Mouse (Mus musculus): Measurements from ENCODE around the gene Gp1ba. TPM values are rescaled to one million over a fixed set of nuclear protein-coding genes. Genes with fewer than 3 reads are reported as not detected.
A peak's percentile ranks its signal among the peaks of the same experiment; 100 is the strongest.

Gene Gp1ba
- polyA plus RNA-seq, 1 experiment: not detected

DNA sequence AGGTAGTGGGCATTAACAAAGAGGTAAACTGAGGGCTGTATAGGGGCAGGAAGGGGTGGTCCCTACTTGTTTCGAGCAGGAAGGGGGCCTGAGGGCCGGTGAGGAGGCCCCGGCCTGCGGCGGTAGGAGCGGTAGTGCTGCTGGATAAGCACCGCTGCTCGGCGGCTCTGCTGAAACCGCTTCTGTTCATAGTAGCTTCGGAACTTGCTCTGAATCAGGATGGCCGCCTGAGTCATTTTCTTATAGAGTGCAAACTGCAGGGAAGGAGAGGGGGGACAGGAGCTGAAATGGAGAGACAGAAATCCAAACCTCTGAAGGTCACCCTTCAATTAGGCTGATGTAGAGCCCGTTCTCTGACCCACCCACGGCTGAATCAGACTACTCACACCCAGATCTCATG, 31.6 kb downstream of the Gp1ba start:
- Histone ChIP-seq H3K4me3 (ENCODE audit: insufficient read depth, low read depth, low read length) (peak overlapping the region; percentile 70), H3K27ac (ENCODE audit: insufficient read depth, low read depth, low read length) (peak overlapping the region; percentile 96), H3K4me1 (ENCODE audit: control insufficient read depth, insufficient read depth, low read length) (peaks cover 15% of the 10 kb centered on the region)
- TF ChIP-seq POLR2A (IDR thresholded peaks at IDR 0.05; ENCODE audit: insufficient read depth, low read depth, low read length) (no peak), CTCF (IDR thresholded peaks at IDR 0.05; ENCODE audit: insufficient read depth, low read depth, low read length) (no peak)
- whole genome bisulfite sequencing: 14% methylated on average over 14 of the region's 14 CpGs

DNA sequence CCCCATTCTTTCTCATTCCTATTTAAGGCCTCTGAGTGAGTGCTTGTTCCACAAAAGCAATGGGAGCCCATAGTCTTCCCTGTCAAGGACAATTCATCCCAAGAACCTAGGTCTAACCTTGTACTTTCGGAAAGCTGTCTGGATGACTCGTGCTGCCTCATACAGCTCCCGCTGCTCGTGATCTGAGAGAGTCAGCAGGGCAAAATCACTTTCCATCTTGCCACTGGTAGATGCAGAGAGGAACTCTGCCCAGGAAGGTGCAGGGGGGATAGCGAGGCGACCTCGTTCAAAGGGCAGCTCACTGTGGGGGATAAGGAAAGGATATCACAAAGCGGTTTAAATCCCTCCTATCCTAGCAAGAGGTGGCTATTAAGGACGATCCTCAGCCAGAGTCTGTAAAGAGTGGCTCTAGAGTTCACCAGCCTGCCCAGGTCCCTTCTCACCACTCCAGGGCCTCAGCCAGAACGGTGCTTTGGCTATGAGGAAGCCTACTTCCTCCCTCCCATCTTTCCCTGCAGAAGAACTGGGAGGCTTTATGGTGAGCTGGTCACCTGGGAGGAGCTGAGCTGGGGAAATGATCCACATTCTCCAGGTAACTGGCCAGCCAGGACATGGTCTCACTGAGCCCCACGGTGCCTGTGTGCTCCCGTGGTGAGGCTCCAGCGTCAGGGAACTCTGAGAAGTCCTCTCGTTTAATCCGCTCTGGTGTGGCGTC, 32.6 kb downstream of the Gp1ba start:
- no peak for TF ChIP-seq CTCF (IDR thresholded peaks at IDR 0.05; ENCODE audit: insufficient read depth, low read depth, low read length)
- TF ChIP-seq POLR2A (IDR thresholded peaks at IDR 0.05; ENCODE audit: insufficient read depth, low read depth, low read length): no peak
- H3K27ac ChIP-seq (ENCODE audit: insufficient read depth, low read depth, low read length): peak overlapping the region; percentile 43; the same call in 1 of the 2 replicates
- 73% methylated on average over 16 of the region's 16 CpGs for WGBS
- peaks cover 15% of the 10 kb centered on the region for H3K4me1 ChIP-seq (ENCODE audit: control insufficient read depth, insufficient read depth, low read length)
- H3K4me3 ChIP-seq (ENCODE audit: insufficient read depth, low read depth, low read length): no peak overlapping the region

DNA sequence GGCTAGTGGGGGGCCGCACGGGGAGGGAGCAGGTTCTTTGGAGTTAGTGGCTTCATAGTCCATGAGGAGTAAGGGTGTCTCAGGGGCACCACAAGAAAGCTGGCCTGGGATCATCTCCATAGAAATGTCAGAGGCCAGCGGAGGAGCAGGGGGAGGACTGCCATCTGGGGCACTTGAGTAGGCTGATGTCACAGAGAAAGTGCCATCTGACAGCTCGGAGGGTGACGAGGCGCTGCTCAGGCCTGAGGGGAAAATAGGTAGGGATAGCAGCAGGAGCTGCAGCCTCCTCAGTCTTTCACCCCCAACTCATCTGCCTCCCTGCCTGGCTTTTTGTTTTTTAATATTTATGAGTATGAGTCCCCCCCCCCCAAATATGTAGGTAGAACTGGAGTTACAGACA, 35.1 kb downstream of the Gp1ba start:
- TF ChIP-seq CTCF (IDR thresholded peaks at IDR 0.05; ENCODE audit: insufficient read depth, low read depth, low read length) (no peak), POLR2A (IDR thresholded peaks at IDR 0.05; ENCODE audit: insufficient read depth, low read depth, low read length) (no peak)
- WGBS: 66% methylated on average over 6 of the region's 6 CpGs
- no peak overlapping the region for H3K4me3 ChIP-seq (ENCODE audit: insufficient read depth, low read depth, low read length)
- H3K4me1 ChIP-seq (ENCODE audit: control insufficient read depth, insufficient read depth, low read length): peaks cover 15% of the 10 kb centered on the region
- H3K27ac ChIP-seq (ENCODE audit: insufficient read depth, low read depth, low read length): 0 out of 2 replicates have a peak overlapping the region, but pooled peaks have one; percentile 16

DNA sequence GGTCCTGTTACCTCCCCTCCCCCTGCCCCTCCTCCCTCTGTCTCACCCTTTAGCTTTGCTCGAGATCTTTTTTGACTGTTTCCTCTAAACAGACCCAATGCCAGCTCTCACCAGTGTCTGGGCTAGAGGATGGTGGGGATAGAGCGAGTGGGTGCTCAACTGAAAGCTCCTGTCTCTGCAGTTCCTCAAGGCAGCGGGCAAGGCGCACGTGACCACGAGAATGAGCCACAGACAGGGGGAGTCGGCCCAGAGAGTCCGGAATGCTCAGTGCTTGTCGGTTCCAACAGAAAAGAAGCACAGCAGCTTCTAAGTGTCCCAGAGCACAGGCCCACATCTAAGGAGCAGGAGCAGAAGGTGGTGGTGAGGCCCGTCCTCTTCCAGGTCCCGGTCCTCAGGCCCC, 35.6 kb downstream of the Gp1ba start:
- Histone ChIP-seq H3K27ac (ENCODE audit: insufficient read depth, low read depth, low read length) (no peak overlapping the region), H3K4me3 (ENCODE audit: insufficient read depth, low read depth, low read length) (no peak overlapping the region), H3K4me1 (ENCODE audit: control insufficient read depth, insufficient read depth, low read length) (peaks cover 15% of the 10 kb centered on the region)
- no peak for TF ChIP-seq CTCF (IDR thresholded peaks at IDR 0.05; ENCODE audit: insufficient read depth, low read depth, low read length)
- TF ChIP-seq POLR2A (IDR thresholded peaks at IDR 0.05; ENCODE audit: insufficient read depth, low read depth, low read length): no peak
- WGBS: 64% methylated on average over 11 of the region's 11 CpGs

DNA sequence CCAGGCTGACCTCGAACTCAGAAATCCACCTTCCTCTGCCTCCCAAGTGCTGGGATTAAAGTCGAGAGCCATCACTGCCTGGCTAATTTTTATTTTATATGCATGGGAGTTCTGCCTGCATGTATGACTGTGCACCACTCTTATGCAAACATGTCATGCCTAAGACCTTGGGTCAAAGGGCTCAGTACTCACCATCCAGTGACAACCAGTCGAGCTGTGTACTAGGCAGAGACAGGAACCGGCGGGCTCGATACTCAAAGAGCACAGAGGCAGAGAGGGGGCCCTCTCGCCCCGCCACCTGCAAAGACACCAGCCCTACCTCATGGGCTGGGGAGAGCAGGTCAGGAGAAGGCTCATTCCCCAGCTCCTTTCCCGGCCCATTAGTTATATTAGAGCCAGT, 39.2 kb downstream of the Gp1ba start:
- Histone ChIP-seq H3K4me1 (ENCODE audit: control insufficient read depth, insufficient read depth, low read length) (peaks cover 10% of the 10 kb centered on the region), H3K4me3 (ENCODE audit: insufficient read depth, low read depth, low read length) (no peak overlapping the region), H3K27ac (ENCODE audit: insufficient read depth, low read depth, low read length) (no peak overlapping the region)
- TF ChIP-seq CTCF (IDR thresholded peaks at IDR 0.05; ENCODE audit: insufficient read depth, low read depth, low read length) (no peak), POLR2A (IDR thresholded peaks at IDR 0.05; ENCODE audit: insufficient read depth, low read depth, low read length) (no peak)
- WGBS: 87% methylated on average over 9 of the region's 9 CpGs

DNA sequence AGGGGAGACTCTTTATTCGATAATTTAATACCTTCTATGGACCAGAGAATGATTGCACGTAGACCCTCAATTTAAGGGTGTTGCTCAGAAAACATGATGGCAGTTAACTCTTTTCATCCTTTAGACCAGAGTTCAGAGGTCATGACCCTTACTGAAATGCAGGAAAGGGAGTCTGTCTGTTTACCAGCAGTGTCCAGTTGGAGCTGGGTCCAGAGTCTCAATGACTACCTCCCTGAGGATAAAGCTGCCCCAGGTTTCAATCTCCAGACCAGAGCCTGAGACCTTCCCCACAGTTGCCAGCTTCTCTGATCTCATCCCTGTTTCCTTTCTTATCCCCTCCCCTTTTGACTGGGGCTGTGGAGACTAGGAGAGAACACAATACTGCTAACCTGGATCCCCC, 39.7 kb downstream of the Gp1ba start:
- 88% methylated on average over 2 of the region's 2 CpGs for WGBS
- Histone ChIP-seq H3K4me1 (ENCODE audit: control insufficient read depth, insufficient read depth, low read length) (peaks cover 10% of the 10 kb centered on the region), H3K27ac (ENCODE audit: insufficient read depth, low read depth, low read length) (no peak overlapping the region), H3K4me3 (ENCODE audit: insufficient read depth, low read depth, low read length) (no peak overlapping the region)
- no peak for TF ChIP-seq POLR2A (IDR thresholded peaks at IDR 0.05; ENCODE audit: insufficient read depth, low read depth, low read length)

DNA sequence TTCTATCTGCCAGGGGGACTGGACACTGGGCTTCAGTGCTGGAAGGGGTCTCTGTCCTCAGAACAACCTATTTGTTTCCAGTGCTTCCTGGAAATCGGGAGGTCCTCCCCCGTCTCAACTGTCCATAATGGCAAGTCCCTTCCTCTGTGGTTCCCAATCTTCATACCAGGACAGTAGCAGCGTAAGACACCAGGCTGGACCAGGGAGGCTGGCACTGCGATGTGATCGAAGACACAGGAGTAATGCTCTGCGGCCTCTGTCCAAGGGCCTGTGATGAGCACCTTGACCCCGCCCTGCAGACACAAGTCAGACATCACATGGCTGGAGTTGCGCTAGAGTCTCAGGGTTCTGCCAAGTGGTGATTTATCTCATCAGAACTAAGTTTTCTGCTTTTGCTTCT, 40.4 kb downstream of the Gp1ba start:
- peaks cover 10% of the 10 kb centered on the region for H3K4me1 ChIP-seq (ENCODE audit: control insufficient read depth, insufficient read depth, low read length)
- 95% methylated on average over 8 of the region's 8 CpGs for WGBS
- no peak overlapping the region for H3K4me3 ChIP-seq (ENCODE audit: insufficient read depth, low read depth, low read length)
- no peak overlapping the region for H3K27ac ChIP-seq (ENCODE audit: insufficient read depth, low read depth, low read length)
- no peak for TF ChIP-seq CTCF (IDR thresholded peaks at IDR 0.05; ENCODE audit: insufficient read depth, low read depth, low read length)
- TF ChIP-seq POLR2A (IDR thresholded peaks at IDR 0.05; ENCODE audit: insufficient read depth, low read depth, low read length): no peak

DNA sequence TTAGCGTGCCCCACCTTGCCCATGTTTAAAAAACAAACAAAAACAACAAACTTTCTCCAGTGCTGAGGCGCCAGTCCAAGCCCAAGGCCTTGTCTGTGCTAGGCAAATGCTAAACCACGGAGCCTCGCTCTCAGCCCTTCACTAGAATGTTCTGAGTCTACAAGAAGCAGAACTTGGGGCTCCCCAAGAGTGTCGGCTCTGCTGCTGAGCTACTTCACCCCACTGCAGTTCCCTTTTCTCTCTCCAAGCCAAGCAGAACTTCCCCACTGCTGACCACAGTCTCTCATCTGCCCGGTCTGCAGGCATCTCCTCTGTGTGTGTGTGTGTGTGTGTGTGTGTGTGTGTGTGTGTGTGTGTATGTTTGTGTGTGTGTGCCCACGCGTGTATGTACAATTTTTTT, 41.0 kb downstream of the Gp1ba start:
- WGBS: 87% methylated on average over 8 of the region's 8 CpGs

DNA sequence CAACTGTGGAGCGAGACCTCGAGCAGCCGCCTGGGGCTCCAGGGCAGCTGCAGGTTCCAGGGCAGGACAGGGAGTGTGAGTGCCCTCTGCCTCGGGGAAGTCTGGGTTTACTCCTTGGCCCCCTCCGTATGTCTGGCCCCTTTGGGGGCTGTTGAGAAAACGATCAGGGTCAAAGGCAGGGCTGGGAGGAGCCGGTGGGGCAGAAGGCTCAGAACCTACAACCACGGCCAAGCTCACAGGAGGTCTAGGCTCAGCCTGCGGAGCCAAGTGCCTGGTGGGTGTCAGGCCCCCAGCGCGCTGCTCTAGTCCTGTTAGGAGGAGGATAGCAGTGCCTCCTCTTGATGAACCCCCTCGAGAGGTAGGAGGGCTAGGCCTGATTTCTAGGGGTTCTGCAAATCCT, 42.2 kb downstream of the Gp1ba start:
- 73% methylated on average over 12 of the region's 12 CpGs for WGBS
- Histone ChIP-seq H3K27ac (ENCODE audit: insufficient read depth, low read depth, low read length) (no peak overlapping the region), H3K4me3 (ENCODE audit: insufficient read depth, low read depth, low read length) (no peak overlapping the region), H3K4me1 (ENCODE audit: control insufficient read depth, insufficient read depth, low read length) (peaks cover 10% of the 10 kb centered on the region)
- no peak for TF ChIP-seq POLR2A (IDR thresholded peaks at IDR 0.05; ENCODE audit: insufficient read depth, low read depth, low read length)
- no peak for TF ChIP-seq CTCF (IDR thresholded peaks at IDR 0.05; ENCODE audit: insufficient read depth, low read depth, low read length)

More for the DNA sequence above, 41.0 kb downstream of the Gp1ba start:
- Histone ChIP-seq H3K4me1 (ENCODE audit: control insufficient read depth, insufficient read depth, low read length) (peaks cover 10% of the 10 kb centered on the region), H3K4me3 (ENCODE audit: insufficient read depth, low read depth, low read length) (no peak overlapping the region), H3K27ac (ENCODE audit: insufficient read depth, low read depth, low read length) (no peak overlapping the region)
- no peak for TF ChIP-seq POLR2A (IDR thresholded peaks at IDR 0.05; ENCODE audit: insufficient read depth, low read depth, low read length)
- TF ChIP-seq CTCF (IDR thresholded peaks at IDR 0.05; ENCODE audit: insufficient read depth, low read depth, low read length): no peak
